Mouse (Mus musculus) Muller cell, postnatal 12 days (primary cell): ENCODE results near the gene Plekha7.
A peak's percentile ranks its signal among the peaks of the same experiment; 100 is the strongest.

Experiments
- DNase-seq: peaks from one replicate; pipeline ENCODE4 v3.0.0-alpha.2; 2015; ENCODE audit errors: inconsistent ontology term

Gene Plekha7

GRCm38 (mm10) chr7:116288996-116289395 lies 19.2 kb downstream of the Plekha7 start:
- DNase-seq = no peak

- peak; percentile 70 for DNase-seq
Observed at GRCm38 (mm10) chr7:116287959-116288358, 20.2 kb downstream of the Plekha7 start.

DNA sequence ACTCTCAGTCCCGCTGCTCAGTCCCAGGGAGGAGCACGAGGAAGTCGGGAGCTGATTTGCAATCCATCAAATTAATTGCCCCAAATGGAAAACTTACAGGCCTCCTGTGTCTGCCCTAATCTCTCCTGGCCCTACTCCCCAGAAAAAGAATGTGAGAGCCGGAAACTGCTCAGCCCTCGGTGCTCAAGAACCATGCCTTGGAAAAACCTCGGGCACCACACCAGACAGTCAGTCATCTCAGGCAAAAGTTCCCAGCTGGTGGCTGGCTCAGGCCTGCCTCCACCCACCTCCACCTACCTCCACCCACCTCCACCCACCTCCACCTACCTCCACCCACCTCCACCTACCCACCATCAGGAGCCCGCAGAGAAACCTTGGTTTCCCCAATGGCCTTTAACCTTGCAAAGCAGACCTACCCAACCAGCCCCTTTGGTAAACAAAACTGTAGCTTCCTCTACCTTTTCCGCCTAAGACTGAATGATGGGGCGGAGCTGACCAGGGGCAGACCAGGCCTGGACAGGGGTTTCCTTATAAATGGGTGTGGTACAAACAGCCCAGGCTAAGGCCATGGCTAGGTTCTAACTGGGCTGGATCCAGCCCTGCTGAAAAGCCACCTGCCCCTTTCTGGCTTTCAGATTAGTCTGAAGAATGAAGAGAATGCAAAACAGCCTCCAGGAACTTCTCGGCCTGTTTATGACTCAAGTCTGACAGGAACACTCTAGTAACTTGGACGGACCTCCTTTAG lies 21.4 kb downstream of the Plekha7 start:
- peak; percentile 74 for DNase-seq

DNA sequence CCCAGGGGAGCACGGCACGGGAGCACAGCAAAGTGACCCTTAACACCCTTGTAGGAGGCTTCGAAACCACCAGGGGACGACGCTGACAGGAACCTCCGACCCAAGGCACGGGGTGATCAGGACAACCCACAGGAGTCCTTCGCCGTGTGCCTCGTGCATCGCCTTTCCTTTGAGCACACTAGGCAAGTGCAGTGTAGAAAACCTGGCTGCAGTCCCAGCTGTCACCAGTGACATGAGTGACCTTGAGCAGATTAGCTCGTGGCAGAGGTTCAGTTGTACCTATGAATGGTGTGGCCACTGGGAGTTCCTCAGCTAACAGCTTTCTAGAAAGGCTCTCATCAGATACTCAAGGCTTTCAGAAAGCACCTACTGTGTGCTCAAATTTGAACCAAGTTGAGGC lies 22.0 kb downstream of the Plekha7 start:
- DNase-seq = no peak

- no peak for DNase-seq
Observed at GRCm38 (mm10) chr7:116285216-116285615, 23.0 kb downstream of the Plekha7 start.

GRCm38 (mm10) chr7:116282755-116283154 lies 25.4 kb downstream of the Plekha7 start:
- peak; percentile 97 for DNase-seq

DNA sequence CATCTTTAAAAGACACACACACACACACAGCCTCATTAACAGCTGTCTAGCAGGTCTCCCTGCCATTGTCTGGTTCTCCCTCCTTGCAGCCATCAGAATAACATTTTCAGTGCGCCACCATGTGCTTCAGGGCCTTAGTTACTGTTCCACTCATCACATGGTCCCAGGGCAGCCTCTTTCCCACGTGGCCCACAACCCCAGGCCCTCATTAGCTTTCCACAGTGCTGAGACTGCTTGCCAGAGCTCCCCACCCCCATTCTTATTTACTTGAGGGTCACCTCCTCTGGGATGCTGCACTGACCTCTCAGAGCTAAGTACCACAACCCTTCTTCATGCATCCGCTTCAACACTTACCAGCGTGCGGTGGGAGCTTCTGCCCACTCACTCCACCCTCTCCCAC lies 28.1 kb downstream of the Plekha7 start:
- DNase-seq = no peak

- no peak for DNase-seq
Observed at GRCm38 (mm10) chr7:116278280-116278679, 29.9 kb downstream of the Plekha7 start.

DNA sequence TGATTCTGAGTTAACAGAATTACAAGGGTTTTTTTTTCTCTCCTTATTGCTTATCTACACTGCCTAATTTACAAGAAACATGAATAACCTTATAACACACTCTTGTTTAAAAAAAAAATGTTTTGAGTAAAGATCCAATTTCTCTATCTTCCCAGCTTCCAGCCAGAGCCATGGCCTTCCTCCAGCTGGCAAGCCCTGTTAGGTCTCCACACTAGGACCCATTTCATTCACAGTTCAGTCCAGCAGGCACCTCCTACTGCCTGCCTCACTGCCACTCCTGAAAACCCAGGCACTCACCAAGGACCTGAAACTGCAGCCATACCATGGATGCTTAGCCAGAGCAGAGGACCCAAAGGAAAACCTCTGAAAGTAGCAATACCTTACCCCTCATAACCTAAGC lies 31.9 kb downstream of the Plekha7 start:
- DNase-seq = peak; percentile 34

DNA sequence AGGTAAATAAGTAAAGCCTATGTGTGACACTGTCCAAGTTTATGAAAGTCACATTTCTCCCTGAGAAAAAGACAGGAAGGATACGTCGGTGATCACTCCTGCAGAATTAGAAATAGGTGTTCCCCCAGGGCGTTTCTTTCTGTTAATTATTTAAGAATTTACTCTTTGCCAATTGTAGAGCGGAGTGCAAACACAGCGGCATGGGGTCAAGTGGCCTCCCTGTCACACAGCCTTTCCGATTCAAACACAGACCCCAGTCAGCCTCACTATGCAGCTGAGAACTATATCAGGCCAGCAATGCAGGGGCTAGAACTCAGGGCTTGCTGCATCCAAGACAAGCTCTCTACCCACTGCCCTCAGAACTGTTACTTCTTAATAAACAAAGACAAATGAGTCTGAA lies 35.1 kb downstream of the Plekha7 start:
- DNase-seq = no peak

- DNase-seq = no peak
Observed at GRCm38 (mm10) chr7:116269501-116269995, 38.6 kb downstream of the Plekha7 start.

DNA sequence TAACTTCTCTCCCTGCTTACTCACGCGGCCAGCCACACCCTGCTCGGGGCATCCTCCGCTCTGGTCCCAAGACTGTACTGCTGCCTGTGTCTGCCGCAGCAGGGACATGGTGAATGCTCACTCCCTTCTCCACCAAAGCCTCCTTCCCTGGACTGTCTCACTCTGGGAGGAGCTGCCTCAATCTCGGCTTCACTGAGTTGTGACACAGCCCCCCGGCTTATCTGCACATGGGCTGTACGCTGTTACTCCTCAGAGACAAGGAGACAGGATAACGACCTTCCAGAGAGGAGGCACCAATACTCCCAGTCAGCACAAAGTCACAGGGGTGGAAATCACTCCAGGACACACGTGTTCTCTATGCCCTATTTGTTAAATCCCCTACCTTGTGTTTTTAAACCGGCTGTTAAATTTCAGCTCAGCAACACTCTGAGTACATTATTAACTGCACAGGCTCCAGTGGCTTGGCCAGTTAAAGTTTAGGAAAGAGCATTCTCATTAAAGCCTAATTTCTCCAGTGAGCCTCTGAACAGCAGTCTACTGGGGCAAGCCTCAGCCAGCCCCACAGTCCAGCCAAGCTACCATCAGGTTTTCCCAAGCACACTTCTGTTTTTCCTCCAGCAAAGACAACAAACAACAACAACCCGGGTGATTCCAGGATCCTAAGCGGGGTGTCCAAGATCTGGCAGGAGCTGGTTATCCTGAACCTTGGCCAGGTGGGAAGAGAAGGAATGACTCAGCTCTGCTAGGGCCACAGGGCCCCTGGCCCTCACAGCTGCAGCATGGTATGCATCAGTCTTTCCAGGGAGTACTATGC lies 39.9 kb downstream of the Plekha7 start:
- DNase-seq = no peak

DNA sequence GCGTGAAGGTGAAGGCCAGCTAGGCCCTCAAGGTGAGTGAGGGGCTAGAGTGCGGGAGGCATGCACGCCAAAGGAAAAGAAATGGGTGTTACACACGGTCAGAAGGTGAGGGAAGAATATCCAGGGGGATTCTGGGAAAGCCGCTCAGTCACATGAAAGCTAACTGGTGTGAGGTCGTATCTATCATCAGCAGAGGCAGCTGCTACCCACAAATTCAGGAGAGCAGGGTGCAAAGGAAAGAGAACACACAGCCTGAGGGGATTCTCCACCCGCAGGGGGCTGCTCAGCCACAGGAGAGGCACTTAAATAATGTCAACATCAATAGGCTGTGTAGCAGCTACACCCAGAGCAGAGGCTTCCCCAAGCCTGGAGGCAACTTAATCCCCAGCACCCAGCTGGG lies 44.9 kb downstream of the Plekha7 start:
- DNase-seq = no peak

DNA sequence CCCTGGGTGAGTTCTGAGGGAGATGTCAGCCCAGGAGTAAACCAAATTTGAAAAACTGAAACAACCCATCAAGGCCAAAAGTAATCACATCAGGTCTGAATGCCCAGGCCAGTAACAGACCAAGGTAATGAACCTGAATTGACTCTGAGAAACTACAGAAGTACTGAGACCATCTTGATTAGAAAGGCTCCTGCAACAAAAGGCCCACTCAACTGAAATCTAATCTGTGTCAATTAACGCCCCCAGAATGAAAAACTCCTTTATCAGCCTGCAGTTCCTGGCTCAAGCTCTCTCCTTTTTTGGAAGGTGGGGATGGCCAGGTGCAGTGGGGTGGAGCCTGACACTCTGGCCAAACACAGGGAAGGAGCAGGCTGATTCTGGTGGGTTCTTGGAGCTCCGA lies 45.7 kb downstream of the Plekha7 start:
- peak; percentile 84 for DNase-seq

DNA sequence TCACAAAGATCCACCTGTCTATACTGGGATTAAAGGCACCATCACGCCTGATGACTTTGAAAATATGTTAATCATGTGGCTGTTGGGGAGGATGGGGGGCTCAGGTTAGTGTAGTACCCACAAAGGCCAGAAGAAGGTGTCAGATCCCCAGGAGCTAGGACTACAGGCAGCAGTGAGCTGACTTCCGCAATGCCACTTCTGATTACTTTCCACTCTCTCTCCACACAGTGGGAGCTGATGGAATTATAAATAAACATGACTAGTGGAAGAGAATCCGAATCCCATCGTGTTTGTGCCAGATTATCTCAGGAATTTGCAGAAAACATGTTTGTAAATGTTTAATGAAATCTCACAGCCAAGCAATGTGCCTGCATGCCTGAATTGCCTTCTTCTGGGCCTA lies 46.1 kb downstream of the Plekha7 start:
- peak; percentile 95 for DNase-seq

- no peak for DNase-seq
Observed at GRCm38 (mm10) chr7:116260826-116261615, 47.2 kb downstream of the Plekha7 start.

GRCm38 (mm10) chr7:116258464-116259185 lies 49.6 kb downstream of the Plekha7 start:
- no peak for DNase-seq

DNA sequence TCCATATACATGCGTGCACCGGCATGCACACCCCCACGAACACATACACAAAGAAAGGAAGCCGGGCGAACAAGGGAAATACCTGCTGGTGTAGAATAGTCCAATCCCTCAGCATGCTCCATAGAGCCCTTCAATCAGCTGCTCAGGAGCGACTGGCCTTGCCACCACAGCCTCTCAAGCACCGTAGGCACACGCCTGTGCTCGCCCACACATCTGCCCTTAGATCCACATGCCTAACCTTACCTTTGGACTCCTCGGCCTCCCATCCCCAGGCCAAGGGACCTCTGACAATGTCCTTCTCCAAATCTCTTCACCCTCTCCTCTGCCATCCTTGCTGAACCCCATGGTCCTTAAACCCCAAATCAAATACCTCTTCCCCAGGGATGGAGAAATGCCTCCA lies 50.2 kb downstream of the Plekha7 start:
- no peak for DNase-seq

DNA sequence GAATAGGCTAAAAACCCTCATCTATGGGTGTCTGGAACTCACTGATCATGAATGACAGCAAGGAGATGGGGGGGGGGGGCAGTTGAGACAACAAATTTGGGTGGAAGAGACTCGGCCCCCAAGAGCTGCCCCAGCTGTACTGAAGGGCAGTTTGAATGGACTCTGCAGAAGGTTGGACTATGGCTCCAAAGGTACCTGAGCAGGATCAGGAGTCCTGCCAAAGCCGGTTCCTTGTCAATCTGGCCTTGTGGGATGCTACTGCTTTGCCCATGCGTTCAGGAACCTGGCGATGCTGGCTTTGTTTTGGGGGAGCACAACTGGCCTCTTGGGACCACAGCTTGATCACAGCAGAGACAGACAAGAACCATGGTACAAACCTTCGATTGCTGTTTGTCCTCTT lies 52.5 kb downstream of the Plekha7 start:
- no peak for DNase-seq

DNA sequence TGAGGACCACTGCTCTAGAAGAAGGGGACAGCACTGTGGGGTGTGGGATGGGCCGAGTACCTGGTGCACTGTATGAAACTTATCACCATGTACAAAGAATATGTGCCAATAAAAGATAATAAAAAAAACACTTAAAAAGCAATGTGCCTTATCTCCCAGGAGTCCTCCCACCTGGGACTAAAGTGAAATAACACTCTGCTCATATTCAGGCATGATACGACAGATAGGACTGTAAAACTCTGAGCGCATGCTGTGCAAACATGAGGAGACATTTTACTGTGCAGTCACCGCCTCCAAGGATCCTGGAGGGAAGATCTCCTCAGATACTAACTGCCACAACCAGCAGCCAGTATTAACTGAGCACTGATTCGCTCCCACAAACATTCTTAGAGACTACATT lies 53.5 kb downstream of the Plekha7 start:
- DNase-seq = no peak

DNA sequence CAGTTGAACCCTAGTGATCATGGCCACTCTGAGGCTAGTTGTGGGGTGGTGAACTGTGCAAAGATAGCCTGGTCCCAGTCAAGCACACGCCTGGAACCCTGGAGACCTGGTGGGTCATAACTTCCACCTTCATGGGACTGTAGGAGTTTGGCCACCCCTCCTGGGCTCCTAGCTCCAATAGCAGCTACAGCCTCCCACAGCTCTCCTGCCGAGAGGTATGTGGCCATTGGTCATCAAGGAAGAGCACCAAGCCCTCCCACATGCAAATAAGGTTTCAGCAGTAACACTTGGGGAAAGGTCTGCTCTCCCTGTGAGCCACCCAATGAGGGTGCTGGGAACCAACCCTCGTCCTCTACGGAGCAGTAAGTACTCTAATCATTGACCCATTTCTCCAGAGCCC lies 55.7 kb downstream of the Plekha7 start:
- no peak for DNase-seq

DNA sequence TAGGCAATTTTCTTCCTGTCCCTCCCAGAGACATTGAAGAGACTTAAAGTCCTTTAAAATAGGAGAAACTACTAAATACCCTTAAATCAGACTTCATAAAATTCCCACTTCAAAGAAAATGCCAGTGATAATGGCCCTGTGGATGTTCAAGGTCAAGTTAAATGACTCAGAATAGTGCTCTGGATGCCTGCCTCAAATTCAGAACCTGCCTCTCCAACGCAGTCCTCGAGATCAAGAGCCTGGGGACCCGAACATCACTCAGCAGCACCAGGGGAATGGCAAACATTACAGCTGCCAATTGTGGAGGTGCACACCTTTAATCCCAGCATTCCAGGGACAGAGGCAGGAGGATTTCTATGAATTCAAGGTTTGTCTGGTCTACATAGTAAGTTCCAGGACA lies 56.7 kb downstream of the Plekha7 start:
- no peak for DNase-seq
